Mouse (Mus musculus) forebrain, embryonic 11.5 days (tissue): ENCODE results near the gene E2f3. TPM values are rescaled to one million over a fixed set of nuclear protein-coding genes. Genes with fewer than 3 reads are reported as not detected.

Experiments
- ATAC-seq: fragments of 200-750 bp; cut with Nextera tagmentation; replicated peaks from 2 replicates; pipeline ENCODE4 v1.8.0; 2017; ENCODE audit warnings: moderate TSS enrichment; ENCODE audit not compliant: low FRiP score
- DNase-seq: peaks from one replicate; pipeline ENCODE4 v3.0.0-alpha.2; 2017; ENCODE audit warnings: low spot score
- H3K27ac ChIP-seq: fragments of 300-500 bp; sonication (generic); 2 replicates; pipeline ENCODE4 v1.5.1; 2014; ENCODE audit warnings: low read depth, low read length
- H3K27me3 ChIP-seq: fragments of 300-500 bp; sonication (generic); 2 replicates; pipeline ENCODE4 v1.6.1; 2014; ENCODE audit warnings: mild to moderate bottlenecking, low read length, mixed read lengths; ENCODE audit not compliant: control insufficient read depth, insufficient read depth
- H3K36me3 ChIP-seq: fragments of 300-500 bp; sonication (generic); 2 replicates; pipeline ENCODE4 v1.6.1; 2014; ENCODE audit warnings: mild to moderate bottlenecking, low read length, moderate library complexity, mixed read lengths; ENCODE audit not compliant: control insufficient read depth, insufficient read depth
- H3K4me1 ChIP-seq: fragments of 300-500 bp; sonication (generic); replicated peaks from 2 replicates; pipeline ENCODE4 v1.6.1; 2014; ENCODE audit warnings: low read length, mixed read lengths; ENCODE audit not compliant: control insufficient read depth, insufficient read depth
- H3K4me2 ChIP-seq: fragments of 300-500 bp; sonication (generic); 2 replicates; pipeline ENCODE4 v1.6.1; 2014; ENCODE audit warnings: low read depth, mild to moderate bottlenecking, low read length, moderate library complexity, mixed read lengths; ENCODE audit not compliant: severe bottlenecking
- H3K4me3 ChIP-seq: fragments of 300-500 bp; sonication (generic); 2 replicates; pipeline ENCODE4 v1.5.1; 2014; ENCODE audit warnings: low read depth, low read length
- H3K9ac ChIP-seq: fragments of 300-500 bp; sonication (generic); 2 replicates; pipeline ENCODE4 v1.6.1; 2014; ENCODE audit warnings: low read length
- H3K9me3 ChIP-seq: fragments of 300-500 bp; sonication (generic); 2 replicates; pipeline ENCODE4 v1.6.1; 2016; ENCODE audit warnings: low read length, mixed read lengths; ENCODE audit not compliant: control insufficient read depth
- WGBS: fragments of 180-500 bp; shearing (Covaris S2); extraction: QIAGEN DNeasy Blood & Tissue Kit; methylation state at CpG from one replicate; pipeline ENCODE4 v1.1.7; 2014; 5-methylcytosine and 5-hydroxymethylcytosine counted together
- polyA plus RNA-seq: library from polyadenylated mRNA; unstranded; fragments of >200 nt; fragmentation: Nextera tagmentation; extraction: Ambion mirVana; gene quantifications from 2 replicates; pipeline ENCODE4 v1.2.1, GENCODE M21; 2014

Gene E2f3
- polyA plus RNA-seq, 1 experiment from 2014 or later: 23.1 TPM

DNA sequence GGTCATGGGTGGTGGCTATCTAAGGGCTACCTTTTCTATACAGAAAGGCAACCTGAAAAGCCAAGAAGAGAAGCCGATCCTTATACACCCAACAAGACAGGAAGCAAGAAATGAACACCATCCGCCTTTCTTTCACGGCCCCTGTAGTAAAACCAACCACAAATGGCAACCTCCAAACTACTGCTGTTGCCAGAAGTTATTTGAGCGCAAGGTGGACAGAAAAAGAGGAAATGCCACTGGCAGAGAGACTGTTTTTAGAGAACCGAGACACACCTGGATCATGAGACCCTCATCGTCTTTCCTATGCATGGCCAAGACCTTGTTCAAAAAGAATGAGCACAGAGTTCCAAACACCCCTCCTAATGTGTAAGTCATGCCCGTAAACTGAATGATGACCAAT is 15.5 kb downstream of the E2f3 start:
- no peak overlapping the region for H3K4me3 ChIP-seq
- no peak overlapping the region for H3K4me2 ChIP-seq
- WGBS: 98% methylated on average over 7 of the region's 7 CpGs
- no peak for DNase-seq
- no peaks in the 10 kb centered on the region for H3K4me1 ChIP-seq
- no peaks in the 10 kb centered on the region; the same call in 1 of the 2 replicates for H3K36me3 ChIP-seq
- no peak overlapping the region for H3K27ac ChIP-seq
- no peak for ATAC-seq
- H3K9ac ChIP-seq: no peak overlapping the region
- no peaks in the 10 kb centered on the region for H3K9me3 ChIP-seq
- no peaks in the 10 kb centered on the region for H3K27me3 ChIP-seq

DNA sequence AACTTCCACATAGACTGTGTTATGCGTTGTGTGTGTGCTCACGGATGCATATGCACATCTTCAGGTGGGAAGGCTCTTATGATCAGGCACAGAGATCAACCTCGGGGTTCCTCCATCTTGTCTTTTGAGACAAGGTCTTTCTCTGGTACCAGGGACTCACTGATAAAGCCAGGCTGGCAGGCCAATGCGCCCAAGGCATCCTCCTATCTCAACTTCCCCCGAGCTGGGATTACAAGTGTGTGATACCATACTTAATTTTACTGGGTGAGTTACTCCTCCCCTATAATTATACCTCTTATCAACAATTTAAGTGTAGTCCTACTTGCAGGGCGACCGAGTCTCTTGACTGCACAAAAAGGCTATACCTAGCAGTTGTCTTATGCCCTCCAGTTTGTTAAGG is 17.2 kb downstream of the E2f3 start:
- WGBS: 91% methylated on average over 7 of the region's 7 CpGs
- no peak for ATAC-seq
- Histone ChIP-seq H3K27ac (no peak overlapping the region), H3K4me1 (no peaks in the 10 kb centered on the region), H3K36me3 (no peaks in the 10 kb centered on the region; the same call in 1 of the 2 replicates), H3K27me3 (no peaks in the 10 kb centered on the region), H3K9me3 (no peaks in the 10 kb centered on the region), H3K4me2 (no peak overlapping the region), H3K4me3 (no peak overlapping the region), H3K9ac (no peak overlapping the region)
- no peak for DNase-seq

DNA sequence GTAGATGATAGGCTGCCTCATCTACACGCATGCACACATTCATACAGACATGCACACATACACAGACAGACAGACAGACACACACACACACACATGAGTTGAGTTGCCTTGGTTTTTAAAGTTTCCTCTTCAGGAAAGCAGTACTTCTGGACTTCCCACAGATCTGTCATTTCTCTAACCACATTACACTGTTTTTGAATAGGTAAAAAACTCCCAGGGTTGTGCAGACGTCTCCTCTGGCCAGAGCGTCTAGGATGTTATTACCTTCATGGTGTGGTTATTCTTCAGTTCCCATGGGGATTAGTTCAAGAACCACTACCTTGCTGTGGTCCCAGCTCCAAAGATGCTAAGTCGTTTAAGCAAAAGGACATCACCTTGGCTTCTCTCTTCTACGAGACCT is 18.5 kb downstream of the E2f3 start:
- no peak overlapping the region for H3K4me2 ChIP-seq
- no peak for ATAC-seq
- no peaks in the 10 kb centered on the region for H3K9me3 ChIP-seq
- 89% methylated on average over 5 of the region's 5 CpGs for WGBS
- no peak overlapping the region for H3K4me3 ChIP-seq
- no peaks in the 10 kb centered on the region for H3K27me3 ChIP-seq
- no peaks in the 10 kb centered on the region; the same call in 1 of the 2 replicates for H3K36me3 ChIP-seq
- H3K9ac ChIP-seq: no peak overlapping the region
- DNase-seq: no peak
- no peak overlapping the region for H3K27ac ChIP-seq
- no peaks in the 10 kb centered on the region for H3K4me1 ChIP-seq

- no peak overlapping the region for H3K27ac ChIP-seq
- 97% methylated on average over 8 of the region's 8 CpGs for WGBS
- H3K36me3 ChIP-seq: no peaks in the 10 kb centered on the region; the same call in 1 of the 2 replicates
Observed at GRCm38 (mm10) chr13:29966966-29967365, 18.9 kb downstream of the E2f3 start.

DNA sequence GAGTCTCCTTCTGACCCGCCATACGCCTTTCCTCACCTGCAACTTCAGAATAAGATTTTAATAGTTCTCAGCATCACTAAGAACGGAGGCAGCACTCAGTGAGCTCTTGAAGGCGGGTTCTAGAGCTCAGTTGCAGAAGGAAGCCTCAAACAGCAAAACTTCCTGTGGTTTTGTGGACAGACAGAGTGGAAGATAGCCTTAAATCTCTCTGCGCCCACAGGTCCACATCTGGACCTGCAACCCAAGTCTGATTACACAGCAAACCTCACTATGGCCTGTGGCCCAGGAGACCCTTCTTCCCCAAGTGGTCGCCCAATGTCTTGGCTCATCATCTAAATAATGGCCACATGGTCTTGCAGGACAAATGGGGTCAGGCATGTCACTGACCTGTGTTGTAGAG is 21.8 kb downstream of the E2f3 start:
- Histone ChIP-seq H3K27me3 (no peaks in the 10 kb centered on the region), H3K36me3 (no peaks in the 10 kb centered on the region; the same call in 1 of the 2 replicates), H3K4me2 (no peak overlapping the region), H3K9me3 (no peaks in the 10 kb centered on the region), H3K27ac (no peak overlapping the region), H3K4me1 (no peaks in the 10 kb centered on the region), H3K9ac (no peak overlapping the region), H3K4me3 (no peak overlapping the region)
- no peak for DNase-seq
- 94% methylated on average over 6 of the region's 6 CpGs for WGBS
- no peak for ATAC-seq

More at GRCm38 (mm10) chr13:29966966-29967365, 18.9 kb downstream of the E2f3 start:
- H3K27me3 ChIP-seq: no peaks in the 10 kb centered on the region
- H3K4me1 ChIP-seq: no peaks in the 10 kb centered on the region
- DNase-seq (no peak), ATAC-seq (0 out of 2 replicates have a peak, but pooled peaks have one; percentile 10)
- no peak overlapping the region for H3K4me2 ChIP-seq
- no peak overlapping the region for H3K9ac ChIP-seq
- H3K4me3 ChIP-seq: no peak overlapping the region
- H3K9me3 ChIP-seq: no peaks in the 10 kb centered on the region

- ATAC-seq: no peak
- H3K9me3 ChIP-seq: no peaks in the 10 kb centered on the region
- 97% methylated on average over 6 of the region's 6 CpGs for WGBS
- no peak overlapping the region for H3K4me3 ChIP-seq
- H3K9ac ChIP-seq: no peak overlapping the region
- H3K27me3 ChIP-seq: no peaks in the 10 kb centered on the region
- H3K27ac ChIP-seq: no peak overlapping the region
- no peak for DNase-seq
- H3K4me2 ChIP-seq: no peak overlapping the region
- no peaks in the 10 kb centered on the region; the same call in 1 of the 2 replicates for H3K36me3 ChIP-seq
- no peaks in the 10 kb centered on the region for H3K4me1 ChIP-seq
Observed at GRCm38 (mm10) chr13:29960416-29960815, 25.4 kb downstream of the E2f3 start.

DNA sequence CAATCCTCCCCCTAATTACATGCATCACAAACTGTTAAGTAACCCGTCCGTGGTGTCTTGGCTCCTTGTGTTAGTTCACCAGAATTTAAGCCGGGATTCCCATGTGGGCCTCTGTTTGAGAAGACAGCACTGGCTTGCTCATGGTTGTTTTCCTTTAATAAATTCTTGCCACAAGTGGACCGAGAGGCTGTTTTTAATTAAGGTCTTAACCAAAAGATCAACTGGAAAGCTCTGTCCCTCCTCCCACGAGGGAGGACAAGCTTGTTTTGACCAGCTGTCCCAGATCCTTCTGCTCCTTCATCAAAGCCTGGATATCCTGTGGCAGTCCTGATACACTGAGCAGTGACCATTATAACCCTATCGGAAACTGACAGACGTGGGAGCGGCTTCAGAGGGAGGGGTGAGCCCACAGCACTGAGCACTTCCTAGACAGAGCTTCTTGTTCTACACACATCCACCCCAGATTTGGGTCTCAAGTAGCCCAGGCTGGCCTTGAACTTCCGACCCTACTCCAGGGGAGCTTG is 28.1 kb downstream of the E2f3 start:
- 83% methylated on average over 9 of the region's 9 CpGs for WGBS
- ATAC-seq: 0 out of 2 replicates have a peak, but pooled peaks have one; percentile 4
- Histone ChIP-seq H3K27me3 (no peaks in the 10 kb centered on the region), H3K9me3 (no peaks in the 10 kb centered on the region), H3K27ac (no peak overlapping the region), H3K4me2 (no peak overlapping the region), H3K36me3 (no peaks in the 10 kb centered on the region; the same call in 1 of the 2 replicates), H3K4me3 (no peak overlapping the region), H3K4me1 (no peaks in the 10 kb centered on the region), H3K9ac (no peak overlapping the region)
- DNase-seq: no peak

DNA sequence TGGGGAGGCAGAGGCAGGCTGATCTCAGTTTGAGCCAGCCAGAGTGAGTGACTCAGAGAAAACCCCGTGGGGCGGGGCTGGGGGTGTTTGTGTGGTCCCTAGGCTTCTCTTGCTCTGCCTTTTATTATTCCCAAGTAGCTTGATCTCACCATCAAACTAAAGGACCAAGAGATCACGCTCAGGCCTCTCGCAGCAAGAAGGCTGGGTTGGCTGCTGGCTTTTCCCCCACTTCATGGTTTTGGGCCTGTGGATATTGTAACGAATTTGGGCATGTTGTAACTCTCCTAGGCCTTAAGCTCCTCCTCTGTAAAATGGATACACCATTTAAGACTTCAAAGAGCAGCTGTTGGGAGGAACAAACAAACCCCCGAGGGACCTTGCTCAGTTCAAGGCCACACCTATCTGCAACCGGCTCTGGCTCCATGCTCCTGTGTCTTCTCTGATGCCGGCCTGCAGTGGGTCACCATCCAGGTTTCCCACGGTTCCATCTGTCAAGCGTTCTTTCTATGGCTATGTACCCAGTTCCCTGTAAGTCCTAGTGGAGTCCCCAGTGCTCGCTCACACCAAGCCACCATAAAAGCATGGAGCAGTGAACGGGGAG is 28.9 kb downstream of the E2f3 start:
- Histone ChIP-seq H3K9me3 (no peaks in the 10 kb centered on the region), H3K9ac (no peak overlapping the region), H3K4me2 (no peak overlapping the region), H3K27ac (no peak overlapping the region), H3K36me3 (no peaks in the 10 kb centered on the region; the same call in 1 of the 2 replicates), H3K4me3 (no peak overlapping the region), H3K4me1 (no peaks in the 10 kb centered on the region), H3K27me3 (no peaks in the 10 kb centered on the region)
- DNase-seq (no peak), ATAC-seq (no peak)
- WGBS: 93% methylated on average over 12 of the region's 12 CpGs

DNA sequence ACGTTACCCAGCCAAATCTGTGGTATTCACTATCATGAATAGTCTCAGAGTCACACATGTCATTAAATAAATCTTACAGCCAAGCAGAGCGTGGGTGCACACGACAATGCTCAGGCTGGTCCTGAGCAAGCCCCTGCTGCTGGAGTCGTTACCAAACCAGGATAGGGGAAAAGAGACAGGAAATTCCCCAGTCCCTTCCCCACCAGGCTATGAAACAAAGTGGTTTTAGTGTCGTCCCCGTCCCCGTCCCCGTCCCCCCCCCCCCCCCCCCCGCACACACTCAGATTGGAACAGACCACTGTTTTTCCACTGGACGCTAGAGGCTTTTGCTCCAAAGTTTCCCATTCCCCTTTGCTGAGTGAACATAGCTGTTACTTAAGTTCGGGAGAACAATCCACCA is 30.6 kb downstream of the E2f3 start:
- no peaks in the 10 kb centered on the region; the same call in 1 of the 2 replicates for H3K36me3 ChIP-seq
- ATAC-seq (no peak), DNase-seq (no peak)
- no peaks in the 10 kb centered on the region for H3K27me3 ChIP-seq
- H3K9ac ChIP-seq: no peak overlapping the region
- H3K9me3 ChIP-seq: no peaks in the 10 kb centered on the region
- H3K4me2 ChIP-seq: no peak overlapping the region
- H3K4me1 ChIP-seq: no peaks in the 10 kb centered on the region
- H3K27ac ChIP-seq: no peak overlapping the region
- no peak overlapping the region for H3K4me3 ChIP-seq
- 82% methylated on average over 9 of the region's 11 CpGs for WGBS
